Mouse (Mus musculus) MEL (cell line): ENCODE data around the gene Eng. TPM values are rescaled to one million over a fixed set of nuclear protein-coding genes. Genes with fewer than 3 reads are reported as not detected.

Experiments used
- DNase-seq: peaks from one replicate; pipeline ENCODE4 v3.0.0; 2011; ENCODE audit warnings: low read depth, low spot score
- H3K27ac ChIP-seq: 2 replicates; pipeline ENCODE4 v1.5.1; 2012; ENCODE audit warnings: low read depth, mild to moderate bottlenecking, control low read depth, low read length, moderate library complexity; ENCODE audit not compliant: control insufficient read depth
- H3K27me3 ChIP-seq, 2 experiments: fragments of 150-350 bp in 1 of 2; sonication (generic) in 1 of 2; 2 replicates each; pipeline ENCODE4 v1.6.1; 2012; ENCODE audit warnings: low read length in 2 of 2, mild to moderate bottlenecking in 2 of 2, improper control_type of control experiment in 1 of 2, moderate library complexity in 1 of 2; ENCODE audit not compliant: insufficient read depth in 2 of 2, control insufficient read depth in 1 of 2
- H3K36me3 ChIP-seq, 2 experiments: 2 replicates each; pipeline ENCODE4 v1.6.1; 2012 to 2014; ENCODE audit warnings: low read length in 2 of 2, improper control_type of control experiment in 1 of 2, inconsistent platforms in 1 of 2, mild to moderate bottlenecking in 1 of 2; ENCODE audit not compliant: insufficient read depth in 2 of 2, control insufficient read depth in 1 of 2
- H3K4me1 ChIP-seq, 2 experiments: fragments of 150-350 bp in 1 of 2; sonication (generic) in 1 of 2; 2 replicates each; pipeline ENCODE4 v1.6.1; 2012; ENCODE audit warnings: low read length in 2 of 2, improper control_type of control experiment in 1 of 2, mild to moderate bottlenecking in 1 of 2; ENCODE audit not compliant: insufficient read depth in 2 of 2, control insufficient read depth in 1 of 2
- H3K4me3 ChIP-seq, 2 experiments: fragments of 150-350 bp in 1 of 2; sonication (generic) in 1 of 2; 2 replicates each; pipeline ENCODE4 v1.5.1; 2012; ENCODE audit warnings: low read depth in 2 of 2, low read length in 2 of 2, mild to moderate bottlenecking in 2 of 2, moderate library complexity in 2 of 2, control low read depth in 1 of 2, improper control_type of control experiment in 1 of 2; ENCODE audit not compliant: control insufficient read depth in 1 of 2, insufficient read depth in 1 of 2
- H3K79me2 ChIP-seq: 2 replicates; pipeline ENCODE4 v1.6.1; 2012; ENCODE audit warnings: mild to moderate bottlenecking, low read length, moderate library complexity; ENCODE audit not compliant: control insufficient read depth, poor library complexity, insufficient read depth
- H3K9ac ChIP-seq: 2 replicates; pipeline ENCODE4 v1.6.1; 2012; ENCODE audit warnings: low read depth, mild to moderate bottlenecking, control low read depth, low read length, moderate library complexity; ENCODE audit not compliant: control insufficient read depth, poor library complexity, severe bottlenecking
- H3K9me3 ChIP-seq: fragments of 150-350 bp; sonication (generic); replicated peaks from 2 replicates; pipeline ENCODE4 v1.6.1; 2012; ENCODE audit warnings: mild to moderate bottlenecking, low read length, improper control_type of control experiment, moderate library complexity; ENCODE audit not compliant: insufficient read depth
- BHLHE40 ChIP-seq: IDR thresholded peaks from 2 replicates; pipeline ENCODE4 v1.6.1; 2012; ENCODE audit warnings: low read depth, mild to moderate bottlenecking, inconsistent platforms, low read length, improper control_type of control experiment, borderline replicate concordance
- CHD1 ChIP-seq: IDR thresholded peaks from 2 replicates; pipeline ENCODE4 v1.6.1; 2012; ENCODE audit warnings: low read depth, mild to moderate bottlenecking, inconsistent platforms, low read length, improper control_type of control experiment
- CHD2 ChIP-seq: IDR thresholded peaks from 2 replicates; pipeline ENCODE4 v1.6.1; 2011; ENCODE audit warnings: low read length, improper control_type of control experiment
- E2F4 ChIP-seq: IDR thresholded peaks from 2 replicates; pipeline ENCODE4 v1.6.1; 2011; ENCODE audit warnings: low read depth, low read length, improper control_type of control experiment, borderline replicate concordance
- ELF1 ChIP-seq: IDR thresholded peaks from 2 replicates; pipeline ENCODE4 v1.6.1; 2014; ENCODE audit warnings: low read depth, mild to moderate bottlenecking, inconsistent platforms, low read length, improper control_type of control experiment, moderate library complexity
- GABPA ChIP-seq: IDR thresholded peaks from 2 replicates; pipeline ENCODE4 v1.6.1; 2012; ENCODE audit warnings: low read depth, mild to moderate bottlenecking, inconsistent platforms, low read length, improper control_type of control experiment, moderate library complexity
- GATA1 ChIP-seq: IDR thresholded peaks from 2 replicates; pipeline ENCODE4 v1.6.1; 2011; ENCODE audit warnings: low read depth, low read length, improper control_type of control experiment
- HCFC1 ChIP-seq: IDR thresholded peaks from 2 replicates; pipeline ENCODE4 v1.6.1; 2012; ENCODE audit warnings: low read depth, mild to moderate bottlenecking, inconsistent platforms, low read length, improper control_type of control experiment, moderate library complexity
- JUND ChIP-seq: IDR thresholded peaks from 2 replicates; pipeline ENCODE4 v1.6.1; 2011; ENCODE audit warnings: low read depth, mild to moderate bottlenecking, improper control_type of control experiment, low read length
- MAFK ChIP-seq: IDR thresholded peaks from 2 replicates; pipeline ENCODE4 v1.6.1; 2011; ENCODE audit warnings: low read depth, mild to moderate bottlenecking, low read length, improper control_type of control experiment, borderline replicate concordance
- MEF2A ChIP-seq: IDR thresholded peaks from 2 replicates; pipeline ENCODE4 v1.6.1; 2014; ENCODE audit warnings: low read depth, mild to moderate bottlenecking, inconsistent platforms, low read length, improper control_type of control experiment; ENCODE audit not compliant: poor library complexity, insufficient replicate concordance, severe bottlenecking; ENCODE audit errors: extremely low read depth
- MXI1 ChIP-seq: IDR thresholded peaks from 2 replicates; pipeline ENCODE4 v1.6.1; 2011; ENCODE audit warnings: mild to moderate bottlenecking, low read depth, low read length, improper control_type of control experiment
- MYC ChIP-seq: IDR thresholded peaks from 2 replicates; pipeline ENCODE4 v1.6.1; 2011; ENCODE audit warnings: low read depth, mild to moderate bottlenecking, low read length, improper control_type of control experiment, moderate library complexity
- NELFE ChIP-seq: IDR thresholded peaks from 2 replicates; pipeline ENCODE4 v1.6.1; 2011; ENCODE audit warnings: low read depth, low read length, improper control_type of control experiment
- NRF1 ChIP-seq: IDR thresholded peaks from 2 replicates; pipeline ENCODE4 v1.6.1; 2014; ENCODE audit warnings: low read depth, mild to moderate bottlenecking, inconsistent platforms, low read length, improper control_type of control experiment, moderate library complexity; ENCODE audit not compliant: poor library complexity, insufficient read depth, severe bottlenecking
- POLR2A ChIP-seq, 2 experiments: IDR thresholded peaks; 2 replicates each; pipeline ENCODE4 v1.6.1; 2011 to 2012; ENCODE audit warnings: low read length in 2 of 2, mild to moderate bottlenecking in 2 of 2, control low read depth in 1 of 2, improper control_type of control experiment in 1 of 2, low read depth in 1 of 2, moderate library complexity in 1 of 2; ENCODE audit not compliant: control insufficient read depth in 1 of 2, insufficient read depth in 1 of 2, poor library complexity in 1 of 2
- POLR2AphosphoS5 ChIP-seq: IDR thresholded peaks from 2 replicates; pipeline ENCODE4 v1.6.1; 2012; ENCODE audit warnings: low read depth, borderline replicate concordance, mild to moderate bottlenecking, inconsistent platforms, low read length, moderate library complexity, mixed read lengths
- RCOR1 ChIP-seq: IDR thresholded peaks from 2 replicates; pipeline ENCODE4 v1.6.1; 2012; ENCODE audit warnings: low read depth, mild to moderate bottlenecking, inconsistent platforms, low read length, improper control_type of control experiment
- SMC3 ChIP-seq: IDR thresholded peaks from 2 replicates; pipeline ENCODE4 v1.6.1; 2011; ENCODE audit warnings: low read depth, low read length, improper control_type of control experiment
- TBP ChIP-seq: IDR thresholded peaks from 2 replicates; pipeline ENCODE4 v1.8.0; 2011; ENCODE audit warnings: low read depth, low read length, improper control_type of control experiment
- UBTF ChIP-seq: IDR thresholded peaks from 2 replicates; pipeline ENCODE4 v1.6.1; 2012; ENCODE audit warnings: low read depth, mild to moderate bottlenecking, inconsistent platforms, low read length, improper control_type of control experiment, moderate library complexity, borderline replicate concordance; ENCODE audit not compliant: insufficient read depth
- USF2 ChIP-seq, 2 experiments: IDR thresholded peaks; 2 replicates each; pipeline ENCODE4 v1.6.1; 2011 to 2012; ENCODE audit warnings: improper control_type of control experiment in 2 of 2, low read length in 2 of 2, borderline replicate concordance in 1 of 2, inconsistent platforms in 1 of 2, low read depth in 1 of 2, mild to moderate bottlenecking in 1 of 2; ENCODE audit not compliant: insufficient read depth in 1 of 2
- ZKSCAN1 ChIP-seq: IDR thresholded peaks from 2 replicates; pipeline ENCODE4 v1.6.1; 2012; ENCODE audit warnings: low read depth, mild to moderate bottlenecking, inconsistent platforms, low read length, improper control_type of control experiment, moderate library complexity
- ZNF384 ChIP-seq: IDR thresholded peaks from 2 replicates; pipeline ENCODE4 v1.6.1; 2012; ENCODE audit warnings: low read depth, mild to moderate bottlenecking, inconsistent platforms, low read length, improper control_type of control experiment
- polyA plus RNA-seq, 2 experiments: library from polyadenylated mRNA; stranded (reverse) in 1 of 2; unstranded in 1 of 2; fragments of >175 nt in 1 of 2; fragments of >200 nt in 1 of 2; gene quantifications; 2 replicates each; pipeline versions ENCODE4 v1.2.1 to v1.2.4; 2012; ENCODE audit warnings: low replicate concordance in 2 of 2, low read depth in 1 of 2; ENCODE audit not compliant: insufficient read length in 2 of 2, insufficient read depth in 1 of 2, missing spikeins in 1 of 2
- total RNA-seq: library from RNA; depleted of rRNA; stranded (reverse); fragments of 300-350 nt; gene quantifications from 2 replicates; pipeline ENCODE4 v1.2.3, GENCODE M21; 2012

Gene Eng
- total and polyA plus RNA-seq, 3 experiments: 0.73 to 1.0 TPM; not detected in 1

DNA sequence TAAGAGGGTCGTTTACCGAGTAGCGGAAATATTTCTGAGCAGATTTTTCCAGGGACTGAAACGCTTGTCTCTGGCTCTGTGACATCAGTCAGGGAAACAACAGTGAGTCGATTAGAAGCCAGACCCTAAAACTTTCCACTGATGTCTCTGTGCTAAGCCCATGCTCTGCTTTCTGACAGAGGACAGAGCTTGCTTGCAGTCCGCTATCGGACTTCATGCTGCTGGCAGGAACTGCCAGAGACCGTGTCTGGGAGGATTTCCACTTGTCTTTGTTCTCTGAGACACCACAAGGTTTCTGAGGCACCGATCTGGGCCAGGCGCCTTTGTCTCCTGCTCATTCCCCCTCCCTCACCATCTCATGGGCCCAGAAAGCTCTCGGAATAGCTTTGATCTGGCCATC lies 21.4 kb downstream of the Eng start:
- H3K27me3 ChIP-seq: no peaks in the 10 kb centered on the region
- no peaks in the 10 kb centered on the region for H3K79me2 ChIP-seq
- H3K36me3 ChIP-seq: no peaks in the 10 kb centered on the region
- no peak overlapping the region for H3K9ac ChIP-seq
- no peaks in the 10 kb centered on the region for H3K4me1 ChIP-seq
- no peaks in the 10 kb centered on the region for H3K9me3 ChIP-seq
- TF ChIP-seq MXI1: no peak
- TF ChIP-seq BHLHE40: no peak
- TF ChIP-seq MYC: no peak
- TF ChIP-seq E2F4: no peak
- no peak for TF ChIP-seq TBP
- TF ChIP-seq JUND: no peak
- no peak for DNase-seq
- H3K27ac ChIP-seq: no peak overlapping the region
- no peak overlapping the region for H3K4me3 ChIP-seq

- TF ChIP-seq HCFC1 (no peak), POLR2A (IDR thresholded peaks at IDR 0.05; ENCODE audit: control insufficient read depth in 1 of 2, insufficient read depth in 1 of 2, low read depth in 1 of 2, low read length in 2 of 2, poor library complexity in 1 of 2) (no peak), CHD2 (no peak), ZNF384 (no peak), BHLHE40 (no peak), CHD1 (no peak), POLR2AphosphoS5 (no peak), TBP (no peak), ELF1 (no peak), MEF2A (no peak), SMC3 (no peak), ZKSCAN1 (no peak), GATA1 (no peak), RCOR1 (no peak), USF2 (IDR thresholded peaks at IDR 0.05; ENCODE audit: borderline replicate concordance in 1 of 2, insufficient read depth in 1 of 2, low read depth in 1 of 2, low read length in 2 of 2) (no peak), NRF1 (no peak), MAFK (no peak), NELFE (no peak), GABPA (no peak), UBTF (no peak)
- TF ChIP-seq, all 39 proteins: peak for 0
- Histone ChIP-seq H3K27me3 (no peaks in the 10 kb centered on the region), H3K4me1 (no peaks in the 10 kb centered on the region), H3K4me3 (no peak overlapping the region), H3K27ac (no peak overlapping the region), H3K79me2 (no peaks in the 10 kb centered on the region), H3K36me3 (no peaks in the 10 kb centered on the region), H3K9me3 (no peaks in the 10 kb centered on the region), H3K9ac (no peak overlapping the region)
- no peak for DNase-seq
Observed at GRCm38 (mm10) chr2:32668176-32668575, 21.8 kb downstream of the Eng start.
